Mouse (Mus musculus) stomach, postnatal 0 days (tissue): ENCODE measurements around the gene Ikbke. TPM values are rescaled to one million over a fixed set of nuclear protein-coding genes. Genes with fewer than 3 reads are reported as not detected.
A peak's percentile ranks its signal among the peaks of the same experiment; 100 is the strongest.
"Not testable (repeated sequence)": the region's sequence is repeated elsewhere in the genome, so short reads cannot be mapped to it uniquely, and the experiment has no call there.

Experiments used
- ATAC-seq: fragments of 200-750 bp; cut with Nextera tagmentation; 2 replicates; pipeline ENCODE4 v1.8.0; 2017; ENCODE audit not compliant: low FRiP score, low TSS enrichment
- DNase-seq: peaks from one replicate; pipeline ENCODE4 v3.0.0-alpha.2; 2016; ENCODE audit warnings: low spot score
- H3K27ac ChIP-seq: fragments of 300-500 bp; sonication (generic); replicated peaks from 2 replicates; pipeline ENCODE4 v1.5.1; 2014; ENCODE audit warnings: mild to moderate bottlenecking, control low read depth
- H3K27me3 ChIP-seq: fragments of 300-500 bp; sonication (generic); 2 replicates; pipeline ENCODE4 v1.6.1; 2014; ENCODE audit warnings: low read length; ENCODE audit not compliant: control insufficient read depth, insufficient read depth
- H3K36me3 ChIP-seq: fragments of 300-500 bp; sonication (generic); 2 replicates; pipeline ENCODE4 v1.6.1; 2014; ENCODE audit warnings: low read length, mixed read lengths; ENCODE audit not compliant: control insufficient read depth, insufficient read depth
- H3K4me1 ChIP-seq: fragments of 300-500 bp; sonication (generic); replicated peaks from 2 replicates; pipeline ENCODE4 v1.6.1; 2014; ENCODE audit warnings: antibody characterized with exemption; ENCODE audit not compliant: control insufficient read depth, insufficient read depth
- H3K4me2 ChIP-seq: fragments of 300-500 bp; sonication (generic); replicated peaks from 2 replicates; pipeline ENCODE4 v1.6.1; 2014; ENCODE audit warnings: low read depth, mild to moderate bottlenecking, control low read depth, moderate library complexity
- H3K4me3 ChIP-seq: fragments of 300-500 bp; sonication (generic); 2 replicates; pipeline ENCODE4 v1.5.1; 2014; ENCODE audit warnings: low read depth, low read length, control low read depth
- H3K9ac ChIP-seq: fragments of 300-500 bp; sonication (generic); 2 replicates; pipeline ENCODE4 v1.6.1; 2014; ENCODE audit warnings: mild to moderate bottlenecking, low read length, control low read depth, mixed read lengths
- H3K9me3 ChIP-seq: fragments of 300-500 bp; sonication (generic); 2 replicates; pipeline ENCODE4 v1.6.1; 2016; ENCODE audit warnings: low read length; ENCODE audit not compliant: control insufficient read depth
- CTCF ChIP-seq: IDR thresholded peaks from 2 replicates; pipeline ENCODE4 v1.5.1; 2016; ENCODE audit warnings: antibody characterized with exemption, low read depth, mild to moderate bottlenecking, moderate library complexity
- EP300 ChIP-seq: optimal IDR thresholded peaks from 2 replicates; pipeline ENCODE3; 2016; ENCODE audit warnings: antibody characterized with exemption
- WGBS: fragments of 180-500 bp; shearing (Covaris S2); extraction: QIAGEN DNeasy Blood & Tissue Kit; methylation state at CpG from one replicate; pipeline ENCODE4 v1.1.7; 2014; 5-methylcytosine and 5-hydroxymethylcytosine counted together
- polyA plus RNA-seq: library from polyadenylated mRNA; unstranded; fragments of >200 nt; fragmentation: Nextera tagmentation; extraction: Ambion mirVana; gene quantifications from 2 replicates; pipeline ENCODE4 v1.2.1, GENCODE M21; 2015

Ikbke gene
- polyA plus RNA-seq: 4.5 and 5.7 TPM in 2 replicates

- peak within 1 kb of the TSS; percentile 48 for H3K4me3 ChIP-seq
- no peaks in the 10 kb centered on the region for H3K9me3 ChIP-seq
- DNase-seq (no peak), ATAC-seq (no peak; the same call in 1 of the 2 replicates)
- peak within 1 kb of the TSS; percentile 64 for H3K4me2 ChIP-seq
- H3K27me3 ChIP-seq: no peaks in the 10 kb centered on the region
- H3K4me1 ChIP-seq: peaks cover 4% of the 10 kb centered on the region; the same call in 1 of the 2 replicates
- 15% methylated on average over 4 of the region's 4 CpGs for WGBS
- H3K9ac ChIP-seq: peak within 1 kb of the TSS; percentile 62
- no peaks in the 10 kb centered on the region for H3K36me3 ChIP-seq
- peak within 1 kb of the TSS; percentile 69 for H3K27ac ChIP-seq
- no peak for TF ChIP-seq CTCF
- no peak for TF ChIP-seq EP300
These were observed at the start of gene Ikbke for GRCm38 (mm10) chr1:131279456-131279776. Ikbke (minus strand) TSS chr1:131279606.

DNA sequence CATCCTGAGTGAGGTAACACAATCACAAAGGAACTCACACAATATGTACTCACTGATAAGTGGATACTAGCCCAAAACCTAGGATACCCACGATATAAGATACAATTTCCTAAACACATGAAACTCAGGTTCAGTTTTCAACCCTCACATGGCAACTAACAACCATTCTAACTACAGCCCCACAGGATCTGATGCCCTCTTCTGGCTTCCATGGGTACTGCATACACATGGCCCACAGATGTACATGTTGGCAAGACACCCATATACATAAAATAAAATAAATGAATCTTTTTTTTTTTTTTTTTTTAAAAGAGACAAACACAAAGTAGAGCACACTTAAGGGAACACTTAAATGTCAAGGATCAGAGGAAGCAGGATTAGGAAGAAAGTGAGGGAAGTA is 49.7 kb upstream of the Ikbke start:
- peak; percentile 53 for TF ChIP-seq CTCF
- not testable (repeated sequence) for H3K4me2 ChIP-seq, H3K9me3 ChIP-seq, H3K27me3 ChIP-seq, ATAC-seq, H3K27ac ChIP-seq, H3K4me3 ChIP-seq, H3K4me1 ChIP-seq, H3K36me3 ChIP-seq, DNase-seq, H3K9ac ChIP-seq
- 100% methylated on average over 1 of the region's 1 CpGs for WGBS

DNA sequence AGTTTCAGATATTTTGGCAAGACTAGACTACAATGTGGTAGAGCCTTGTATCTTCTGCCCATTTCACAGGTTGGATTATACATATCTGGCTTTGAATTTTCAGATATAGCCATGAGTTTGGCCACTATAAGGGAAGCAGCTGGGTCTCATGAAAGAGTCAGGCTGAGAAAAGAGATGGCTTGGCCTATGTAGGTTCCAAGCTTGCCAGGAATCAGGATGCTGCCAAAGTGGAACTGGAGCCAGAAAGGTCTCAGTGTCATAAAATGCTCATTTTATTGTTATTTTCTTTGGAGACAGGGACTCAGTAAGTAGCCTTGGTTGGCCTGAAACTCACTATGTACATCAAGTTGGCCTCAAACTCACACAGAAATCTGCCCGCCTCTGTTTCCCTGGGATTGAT is 47.8 kb upstream of the Ikbke start:
- Histone ChIP-seq H3K4me3 (no peak overlapping the region), H3K4me2 (no peak overlapping the region), H3K4me1 (no peaks in the 10 kb centered on the region), H3K27me3 (no peaks in the 10 kb centered on the region), H3K9me3 (no peaks in the 10 kb centered on the region), H3K9ac (no peak overlapping the region), H3K27ac (no peak overlapping the region), H3K36me3 (no peaks in the 10 kb centered on the region)
- whole genome bisulfite sequencing: 71% methylated on average over 1 of the region's 1 CpGs
- DNase-seq (no peak), ATAC-seq (no peak)
- TF ChIP-seq CTCF: no peak

- no peak for ATAC-seq
- no peak overlapping the region for H3K9ac ChIP-seq
- DNase-seq: no peak
- no peak overlapping the region for H3K27ac ChIP-seq
- H3K36me3 ChIP-seq: no peaks in the 10 kb centered on the region
- no peak overlapping the region for H3K4me2 ChIP-seq
- no peak overlapping the region for H3K4me3 ChIP-seq
- 94% methylated on average over 3 of the region's 3 CpGs for WGBS
- no peaks in the 10 kb centered on the region for H3K4me1 ChIP-seq
- TF ChIP-seq EP300 (no peak), CTCF (no peak)
- no peaks in the 10 kb centered on the region for H3K27me3 ChIP-seq
- H3K9me3 ChIP-seq: no peaks in the 10 kb centered on the region
These were observed 45.5 kb upstream of the Ikbke start for GRCm38 (mm10) chr1:131324816-131325463.

DNA sequence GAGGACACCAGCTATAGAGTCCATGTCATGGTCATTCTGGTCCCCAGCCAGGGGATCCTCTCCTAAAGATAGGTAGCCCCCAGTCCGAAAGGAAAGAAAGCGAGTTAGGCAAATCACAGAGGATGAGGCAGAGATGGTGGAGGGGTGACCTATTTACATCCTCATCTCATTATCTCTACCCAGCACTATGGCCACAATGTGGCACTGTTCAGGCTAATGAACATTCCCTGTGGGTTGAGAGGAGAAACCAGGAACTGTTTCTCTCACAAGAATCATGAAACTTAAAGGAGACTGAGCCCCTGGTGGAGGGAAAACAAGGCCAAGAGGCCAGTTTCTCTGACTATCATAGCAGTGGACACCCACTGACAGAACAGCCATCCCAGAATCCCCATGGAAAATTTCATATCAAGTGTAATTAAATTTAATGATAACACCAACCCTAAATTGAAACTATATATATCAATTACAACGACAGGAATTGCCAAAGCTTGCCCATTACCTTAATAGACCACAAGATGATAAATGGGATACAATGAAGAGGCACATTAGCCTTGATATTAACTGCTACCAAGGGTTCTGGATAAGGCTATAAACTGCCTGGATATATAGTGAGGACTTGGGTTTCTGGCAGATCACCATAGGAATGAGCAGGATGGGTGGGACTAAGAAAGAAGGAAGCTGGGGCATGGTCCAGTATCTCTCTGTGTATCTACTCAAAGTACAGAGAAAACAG is 40.4 kb upstream of the Ikbke start:
- no peaks in the 10 kb centered on the region for H3K27me3 ChIP-seq
- ATAC-seq: no peak
- H3K4me1 ChIP-seq: no peaks in the 10 kb centered on the region
- H3K4me3 ChIP-seq: no peak overlapping the region
- TF ChIP-seq EP300: no peak
- peak; percentile 57 for TF ChIP-seq CTCF
- DNase-seq: no peak
- H3K9ac ChIP-seq: no peak overlapping the region
- peaks cover 8% of the 10 kb centered on the region; the same call in 1 of the 2 replicates for H3K36me3 ChIP-seq
- H3K9me3 ChIP-seq: no peaks in the 10 kb centered on the region
- H3K4me2 ChIP-seq: no peak overlapping the region
- WGBS: 91% methylated on average over 3 of the region's 3 CpGs
- H3K27ac ChIP-seq: no peak overlapping the region

DNA sequence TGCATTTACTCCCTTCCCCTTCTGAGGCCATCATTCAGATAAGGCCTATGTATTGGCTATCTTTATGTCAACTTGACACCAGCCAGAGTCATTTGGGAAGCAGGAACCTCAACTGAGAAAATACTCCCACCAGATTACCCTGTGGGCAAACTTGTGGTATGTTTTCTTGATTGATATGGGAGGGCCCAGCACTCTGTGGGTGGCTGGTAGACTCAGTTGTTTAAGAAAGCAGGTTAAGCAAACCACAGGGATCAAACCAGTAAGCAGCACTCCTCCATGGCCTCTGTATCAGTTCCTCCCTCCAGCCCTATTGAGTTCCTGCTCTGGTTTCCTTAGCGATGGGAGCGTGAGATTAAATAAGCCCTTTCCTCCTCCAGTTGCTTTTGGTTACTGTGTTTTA is 39.0 kb upstream of the Ikbke start:
- TF ChIP-seq CTCF: no peak
- no peak for TF ChIP-seq EP300
- DNase-seq (no peak), ATAC-seq (no peak)
- Histone ChIP-seq H3K36me3 (peaks cover 8% of the 10 kb centered on the region; the same call in 1 of the 2 replicates), H3K9me3 (no peaks in the 10 kb centered on the region), H3K27me3 (no peaks in the 10 kb centered on the region), H3K4me2 (no peak overlapping the region), H3K27ac (no peak overlapping the region), H3K4me3 (no peak overlapping the region), H3K9ac (no peak overlapping the region), H3K4me1 (no peaks in the 10 kb centered on the region)
- 85% methylated on average over 2 of the region's 2 CpGs for WGBS
